Mouse (Mus musculus) heart, embryonic 14.5 days (tissue): ENCODE measurements around the gene Hsbp1. TPM values are rescaled to one million over a fixed set of nuclear protein-coding genes. Genes with fewer than 3 reads are reported as not detected.

Source experiments
- ATAC-seq: fragments of 200-750 bp; cut with Nextera tagmentation; 2 replicates; pipeline ENCODE4 v1.8.0; 2017; ENCODE audit warnings: low read depth, moderate TSS enrichment; ENCODE audit not compliant: insufficient number of reproducible peaks, insufficient read depth, low FRiP score
- H3K27ac ChIP-seq, 2 experiments: fragments of 200-500 bp in 1 of 2; fragments of 300-500 bp in 1 of 2; sonication (generic) in 1 of 2; replicated peaks in 1 of 2; 2 replicates each; pipeline ENCODE4 v1.5.1; 2012 to 2014; ENCODE audit warnings: low read depth in 2 of 2, low read length in 2 of 2, control low read depth in 1 of 2, mild to moderate bottlenecking in 1 of 2, mixed read lengths in 1 of 2; ENCODE audit not compliant: control insufficient read depth in 1 of 2, insufficient read depth in 1 of 2
- H3K27me3 ChIP-seq: fragments of 300-500 bp; sonication (generic); 2 replicates; pipeline ENCODE4 v1.6.1; 2014; ENCODE audit warnings: mild to moderate bottlenecking, low read length, control low read depth; ENCODE audit not compliant: control insufficient read depth, insufficient read depth
- H3K36me3 ChIP-seq: fragments of 300-500 bp; sonication (generic); 2 replicates; pipeline ENCODE4 v1.6.1; 2014; ENCODE audit warnings: mild to moderate bottlenecking, control low read depth, low read length, mixed read lengths; ENCODE audit not compliant: control insufficient read depth, insufficient read depth
- H3K4me1 ChIP-seq, 2 experiments: fragments of 200-500 bp in 1 of 2; fragments of 300-500 bp in 1 of 2; sonication (generic) in 1 of 2; 2 replicates each; pipeline ENCODE4 v1.6.1; 2012 to 2014; ENCODE audit warnings: low read length in 2 of 2, control low read depth in 1 of 2, mixed read lengths in 1 of 2; ENCODE audit not compliant: control insufficient read depth in 2 of 2, insufficient read depth in 2 of 2
- H3K4me2 ChIP-seq: fragments of 300-500 bp; sonication (generic); 2 replicates; pipeline ENCODE4 v1.6.1; 2014; ENCODE audit warnings: mild to moderate bottlenecking, low read length
- H3K4me3 ChIP-seq, 2 experiments: fragments of 200-500 bp in 1 of 2; fragments of 300-500 bp in 1 of 2; sonication (generic) in 1 of 2; 2 replicates each; pipeline ENCODE4 v1.5.1; 2012 to 2014; ENCODE audit warnings: low read length in 2 of 2, mild to moderate bottlenecking in 2 of 2, control low read depth in 1 of 2, low read depth in 1 of 2, moderate library complexity in 1 of 2; ENCODE audit not compliant: control insufficient read depth in 1 of 2, insufficient read depth in 1 of 2
- H3K9ac ChIP-seq: fragments of 300-500 bp; sonication (generic); 2 replicates; pipeline ENCODE4 v1.6.1; 2014; ENCODE audit warnings: mild to moderate bottlenecking, low read length
- H3K9me3 ChIP-seq: fragments of 300-500 bp; sonication (generic); 2 replicates; pipeline ENCODE4 v1.6.1; 2016; ENCODE audit warnings: low read length, control low read depth; ENCODE audit not compliant: control insufficient read depth
- WGBS: fragments of 180-500 bp; shearing (Covaris S2); extraction: QIAGEN DNeasy Blood & Tissue Kit; methylation state at CpG from one replicate; pipeline ENCODE4 v1.1.7; 2014; 5-methylcytosine and 5-hydroxymethylcytosine counted together
- polyA plus RNA-seq: library from polyadenylated mRNA; unstranded; fragments of >200 nt; fragmentation: Nextera tagmentation; extraction: Ambion mirVana; gene quantifications from 2 replicates; pipeline ENCODE4 v1.2.1, GENCODE M21; 2014

Hsbp1 gene
- polyA plus RNA-seq, 1 experiment from 2014 or later: 345 TPM

GRCm38 (mm10) chr8:119386988-119387387 lies 42.7 kb downstream of the Hsbp1 start:
- no peak overlapping the region for H3K4me3 ChIP-seq
- no peaks in the 10 kb centered on the region for H3K36me3 ChIP-seq
- ATAC-seq: no peak
- no peak overlapping the region for H3K4me2 ChIP-seq
- H3K9ac ChIP-seq: no peak overlapping the region
- H3K27ac ChIP-seq: no peak overlapping the region
- H3K9me3 ChIP-seq: no peaks in the 10 kb centered on the region
- H3K4me1 ChIP-seq: no peaks in the 10 kb centered on the region
- WGBS: 65% methylated on average over 6 of the region's 6 CpGs
- H3K27me3 ChIP-seq: no peaks in the 10 kb centered on the region

- Histone ChIP-seq H3K36me3 (no peaks in the 10 kb centered on the region), H3K4me1 (peaks cover 9 to 19% of the 10 kb centered on the region in 2 experiments), H3K9ac (peak overlapping the region; percentile 91), H3K27ac (peak overlapping the region; percentile 8 to 89; a peak in 2 of 4 replicates), H3K4me3 (peak overlapping the region; percentile 84 to 97), H3K27me3 (no peaks in the 10 kb centered on the region), H3K9me3 (no peaks in the 10 kb centered on the region), H3K4me2 (peak overlapping the region; percentile 99)
- 57% methylated on average over 9 of the region's 9 CpGs for WGBS
- no peak for ATAC-seq
These were observed 49.8 kb downstream of the Hsbp1 start for GRCm38 (mm10) chr8:119394097-119394496.

GRCm38 (mm10) chr8:119394524-119395026 lies 50.3 kb downstream of the Hsbp1 start, which contains the start of gene Mlycd:
TSS of gene Mlycd (plus strand) at chr8:119394878.
- H3K27me3 ChIP-seq: no peaks in the 10 kb centered on the region
- H3K9ac ChIP-seq: peak within 1 kb of the TSS; percentile 91
- H3K27ac ChIP-seq: peak within 1 kb of the TSS; percentile 83 to 89
- H3K36me3 ChIP-seq: no peaks in the 10 kb centered on the region; the same call in 1 of the 2 replicates
- H3K9me3 ChIP-seq: no peaks in the 10 kb centered on the region
- peaks cover 13 to 24% of the 10 kb centered on the region in 2 experiments for H3K4me1 ChIP-seq
- 2% methylated on average over 43 of the region's 44 CpGs for WGBS
- peak; percentile 90 for ATAC-seq
- peak within 1 kb of the TSS; percentile 99 for H3K4me2 ChIP-seq
- H3K4me3 ChIP-seq: peak within 1 kb of the TSS; percentile 84 to 97

- H3K36me3 ChIP-seq: no peaks in the 10 kb centered on the region; the same call in 1 of the 2 replicates
- ATAC-seq: peak; percentile 23
- H3K27ac ChIP-seq: peak overlapping the region; percentile 83 to 89
- H3K9me3 ChIP-seq: no peaks in the 10 kb centered on the region
- WGBS: 4% methylated on average over 82 of the region's 83 CpGs
- no peaks in the 10 kb centered on the region for H3K27me3 ChIP-seq
- H3K4me1 ChIP-seq: peaks cover 15 to 26% of the 10 kb centered on the region in 2 experiments
- peak overlapping the region; percentile 91 for H3K9ac ChIP-seq
- H3K4me3 ChIP-seq: peak overlapping the region; percentile 84 to 97
- H3K4me2 ChIP-seq: peak overlapping the region; percentile 99
These were observed 51.0 kb downstream of the Hsbp1 start for GRCm38 (mm10) chr8:119395072-119395950.

Other genes with a start within 250 kb of the Hsbp1 start
- 25.0 and 25.4 TPM in 2 replicates for gene Mlycd, start 50.4 kb downstream of the Hsbp1 start, polyA plus RNA-seq
- 0.47 and 0.66 TPM in 2 replicates for gene Osgin1, start 89.6 kb downstream of the Hsbp1 start, polyA plus RNA-seq
- 0.27 TPM in 1 of 2 replicates, not detected in the other for gene Necab2, start 102.2 kb downstream of the Hsbp1 start, polyA plus RNA-seq
- not detected in 2 replicates for gene Slc38a8, start 157.2 kb downstream of the Hsbp1 start, polyA plus RNA-seq
- gene Mbtps1, start 214.2 kb downstream of the Hsbp1 start, polyA plus RNA-seq: 62.5 and 64.8 TPM in 2 replicates
- 34.7 and 40.8 TPM in 2 replicates for gene Hsdl1, start 230.7 kb downstream of the Hsbp1 start, polyA plus RNA-seq
- gene Dnaaf1, start 230.7 kb downstream of the Hsbp1 start, polyA plus RNA-seq: 0.28 TPM in 1 of 2 replicates, not detected in the other